Mouse (Mus musculus) limb, embryonic 12.5 days (tissue): ENCODE results near the gene Kdm1b. TPM values are rescaled to one million over a fixed set of nuclear protein-coding genes. Genes with fewer than 3 reads are reported as not detected.

Experiments
- ATAC-seq: fragments of 200-750 bp; cut with Nextera tagmentation; 2 replicates; pipeline ENCODE4 v1.8.0; 2017; ENCODE audit warnings: low read depth, moderate TSS enrichment; ENCODE audit not compliant: insufficient number of reproducible peaks, insufficient read depth, low FRiP score, low TSS enrichment
- H3K27ac ChIP-seq: fragments of 300-500 bp; sonication (generic); 2 replicates; pipeline ENCODE4 v1.5.1; 2016; ENCODE audit warnings: mild to moderate bottlenecking, moderate library complexity
- H3K27me3 ChIP-seq: fragments of 300-500 bp; sonication (generic); 2 replicates; pipeline ENCODE4 v1.6.1; 2016; ENCODE audit warnings: mild to moderate bottlenecking, moderate library complexity
- H3K36me3 ChIP-seq: fragments of 300-500 bp; sonication (generic); 2 replicates; pipeline ENCODE4 v1.6.1; 2016; ENCODE audit warnings: mild to moderate bottlenecking, moderate library complexity
- H3K4me1 ChIP-seq: fragments of 300-500 bp; sonication (generic); replicated peaks from 2 replicates; pipeline ENCODE4 v1.6.1; 2016
- H3K4me2 ChIP-seq: fragments of 300-500 bp; sonication (generic); 2 replicates; pipeline ENCODE4 v1.6.1; 2016; ENCODE audit warnings: mild to moderate bottlenecking, moderate library complexity
- H3K4me3 ChIP-seq: fragments of 300-500 bp; sonication (generic); replicated peaks from 2 replicates; pipeline ENCODE4 v1.5.1; 2016; ENCODE audit warnings: mild to moderate bottlenecking
- H3K9ac ChIP-seq: fragments of 300-500 bp; sonication (generic); replicated peaks from 2 replicates; pipeline ENCODE4 v1.6.1; 2016; ENCODE audit warnings: mild to moderate bottlenecking, moderate library complexity
- H3K9me3 ChIP-seq: fragments of 300-500 bp; sonication (generic); 2 replicates; pipeline ENCODE4 v1.6.1; 2016; ENCODE audit warnings: mild to moderate bottlenecking, moderate library complexity
- WGBS: fragments of 180-500 bp; shearing (Covaris S2); methylation state at CpG from one replicate; pipeline ENCODE4 v1.1.7; 2016; 5-methylcytosine and 5-hydroxymethylcytosine counted together
- polyA plus RNA-seq: library from polyadenylated mRNA; unstranded; fragments of >200 nt; fragmentation: Nextera tagmentation; extraction: Ambion mirVana; gene quantifications from 2 replicates; pipeline ENCODE4 v1.2.1, GENCODE M21; 2016

The Kdm1b gene
- polyA plus RNA-seq, 1 experiment from 2014 or later, result 12.9 TPM

DNA sequence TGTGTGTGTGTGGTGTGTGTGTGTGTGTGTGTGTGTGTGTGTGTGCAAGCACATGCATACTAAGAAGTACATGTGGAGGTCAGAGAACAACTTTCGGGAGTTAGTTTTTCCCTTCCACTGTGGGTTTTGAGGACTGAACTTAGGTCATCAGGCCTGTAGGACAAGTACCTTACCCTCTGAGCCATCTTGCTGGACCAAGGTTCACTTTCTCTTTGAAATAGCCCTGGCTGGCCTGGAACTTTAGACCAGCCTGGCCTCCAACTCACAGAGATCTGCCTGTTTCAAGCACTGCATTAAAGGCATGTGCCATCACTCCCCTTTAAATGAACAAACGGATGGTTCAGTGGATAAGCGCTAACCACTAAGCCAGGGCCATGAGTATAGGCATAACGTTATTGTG lies 9.7 kb upstream of the Kdm1b start:
- Histone ChIP-seq H3K27me3 (no peaks in the 10 kb centered on the region), H3K9ac (no peak overlapping the region), H3K4me2 (no peak overlapping the region), H3K9me3 (no peaks in the 10 kb centered on the region), H3K36me3 (no peaks in the 10 kb centered on the region), H3K4me1 (no peaks in the 10 kb centered on the region), H3K4me3 (no peak overlapping the region), H3K27ac (no peak overlapping the region)
- 88% methylated on average over 4 of the region's 4 CpGs for WGBS
- ATAC-seq, result no peak

GRCm38 (mm10) chr13:47037946-47038345 lies 5.4 kb upstream of the Kdm1b start:
- H3K36me3 ChIP-seq, result no peaks in the 10 kb centered on the region
- no peaks in the 10 kb centered on the region for H3K9me3 ChIP-seq
- H3K4me3 ChIP-seq, result no peak overlapping the region
- no peak overlapping the region for H3K9ac ChIP-seq
- WGBS, result 88% methylated on average over 6 of the region's 6 CpGs
- no peaks in the 10 kb centered on the region for H3K4me1 ChIP-seq
- no peak overlapping the region for H3K27ac ChIP-seq
- no peak overlapping the region for H3K4me2 ChIP-seq
- ATAC-seq, result no peak
- no peaks in the 10 kb centered on the region for H3K27me3 ChIP-seq

DNA sequence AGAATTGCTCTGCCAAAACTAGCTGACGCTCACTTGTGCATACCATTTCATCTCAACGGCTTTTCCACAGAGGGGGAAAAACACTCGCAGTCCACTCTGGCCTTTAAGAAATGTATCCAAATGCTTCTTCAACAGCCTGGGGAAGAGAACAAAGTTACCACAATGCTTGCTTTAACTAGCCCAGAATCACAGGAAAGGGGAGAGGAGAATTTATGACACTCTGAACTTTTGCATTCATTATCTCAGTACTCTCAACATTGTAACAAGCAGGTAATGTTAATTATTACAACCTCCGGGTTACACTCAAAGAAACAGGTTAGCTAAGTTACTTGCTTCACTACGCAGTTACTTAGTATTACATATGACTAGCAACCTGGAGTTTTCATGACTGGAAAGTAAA lies 3.2 kb upstream of the Kdm1b start:
- H3K4me1 ChIP-seq, result peaks cover 8% of the 10 kb centered on the region
- H3K4me3 ChIP-seq, result no peak overlapping the region
- 92% methylated on average over 5 of the region's 5 CpGs for WGBS
- no peak overlapping the region for H3K27ac ChIP-seq
- H3K27me3 ChIP-seq, result no peaks in the 10 kb centered on the region; the same call in 1 of the 2 replicates
- H3K4me2 ChIP-seq, result no peak overlapping the region
- H3K36me3 ChIP-seq, result no peaks in the 10 kb centered on the region
- no peaks in the 10 kb centered on the region for H3K9me3 ChIP-seq
- no peak overlapping the region for H3K9ac ChIP-seq
- no peak for ATAC-seq

DNA sequence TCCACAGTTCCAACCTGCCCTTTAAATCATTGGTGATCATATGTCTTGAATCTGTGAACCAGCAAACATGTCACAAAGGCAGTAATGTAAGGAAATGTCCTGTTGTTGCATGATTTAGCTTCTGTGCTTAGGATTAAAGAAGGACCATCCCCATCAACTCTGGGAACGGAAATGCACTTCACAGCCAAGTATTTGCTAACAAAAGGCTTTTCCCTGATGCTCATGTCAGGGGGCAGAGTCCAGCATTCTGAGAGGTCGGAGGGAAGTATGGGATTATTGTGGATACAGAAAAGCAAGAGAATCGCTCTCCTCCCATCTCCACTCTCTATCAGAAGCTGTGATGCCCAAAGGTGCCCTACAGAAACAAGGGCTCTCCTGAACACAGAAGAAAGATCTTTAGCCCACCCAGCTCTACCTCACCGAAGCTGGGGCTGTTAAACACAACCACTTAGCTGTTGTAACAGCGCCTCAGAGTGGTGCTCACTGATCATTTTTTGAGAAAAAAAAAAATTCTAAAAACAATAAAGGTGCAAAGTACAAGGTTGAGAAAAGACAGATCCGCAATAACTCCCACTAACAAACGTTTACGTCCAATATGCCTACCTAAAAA lies 1.2 kb upstream of the Kdm1b start:
- Histone ChIP-seq H3K27ac (no peak overlapping the region), H3K9me3 (no peaks in the 10 kb centered on the region), H3K4me3 (no peak overlapping the region), H3K4me1 (peaks cover 8% of the 10 kb centered on the region), H3K36me3 (no peaks in the 10 kb centered on the region), H3K9ac (no peak overlapping the region), H3K27me3 (no peaks in the 10 kb centered on the region; the same call in 1 of the 2 replicates), H3K4me2 (peak overlapping the region; percentile 99; the same call in 1 of the 2 replicates)
- ATAC-seq, result no peak
- WGBS, result 56% methylated on average over 8 of the region's 8 CpGs

DNA sequence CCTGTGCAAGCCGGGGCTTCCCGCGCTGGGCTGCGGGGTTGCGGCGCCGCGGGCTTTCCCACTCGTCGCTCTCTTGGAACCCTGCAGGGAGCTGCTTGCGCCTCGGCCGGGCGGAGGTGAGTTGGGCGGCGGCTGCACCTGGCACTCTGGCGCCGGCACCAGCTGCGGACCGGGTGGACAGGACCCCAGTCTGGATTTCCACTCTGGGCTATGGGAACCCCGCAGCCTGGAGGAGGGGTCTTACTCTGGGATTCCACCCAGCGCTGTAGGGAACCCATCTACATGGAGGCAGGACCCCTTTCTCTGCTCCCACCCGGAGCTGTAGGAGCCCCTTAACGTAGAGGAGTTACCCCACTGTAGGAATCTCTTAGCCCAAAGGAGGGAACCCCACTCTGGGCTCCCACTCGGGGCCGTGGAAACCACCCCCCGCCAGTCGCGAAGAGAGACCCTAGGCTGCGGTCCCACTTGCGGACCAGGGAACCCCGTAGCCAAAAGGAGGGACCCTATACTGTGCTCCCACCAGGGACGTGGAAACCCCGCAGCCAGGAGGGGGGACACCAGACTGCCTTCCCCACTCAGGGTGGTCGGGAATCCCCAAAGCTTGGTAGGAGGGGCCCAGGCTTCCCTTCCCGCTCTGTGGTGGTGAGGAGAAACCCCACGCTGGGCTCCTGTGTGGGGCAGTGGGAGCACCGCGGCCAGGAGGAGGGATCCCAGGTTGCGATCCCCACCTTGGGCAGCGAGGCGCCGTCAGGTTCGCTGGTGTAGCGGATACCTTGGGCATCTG lies 726 bp downstream of the Kdm1b start:
- Histone ChIP-seq H3K27ac (peak overlapping the region; percentile 75; the same call in 1 of the 2 replicates), H3K4me2 (peak overlapping the region; percentile 99), H3K27me3 (no peaks in the 10 kb centered on the region; the same call in 1 of the 2 replicates), H3K9me3 (no peaks in the 10 kb centered on the region), H3K4me3 (peak overlapping the region; percentile 83), H3K9ac (peak overlapping the region; percentile 80), H3K36me3 (peaks cover 7% of the 10 kb centered on the region), H3K4me1 (peaks cover 8% of the 10 kb centered on the region)
- no peak for ATAC-seq
- WGBS, result 2% methylated on average over 45 of the region's 45 CpGs

DNA sequence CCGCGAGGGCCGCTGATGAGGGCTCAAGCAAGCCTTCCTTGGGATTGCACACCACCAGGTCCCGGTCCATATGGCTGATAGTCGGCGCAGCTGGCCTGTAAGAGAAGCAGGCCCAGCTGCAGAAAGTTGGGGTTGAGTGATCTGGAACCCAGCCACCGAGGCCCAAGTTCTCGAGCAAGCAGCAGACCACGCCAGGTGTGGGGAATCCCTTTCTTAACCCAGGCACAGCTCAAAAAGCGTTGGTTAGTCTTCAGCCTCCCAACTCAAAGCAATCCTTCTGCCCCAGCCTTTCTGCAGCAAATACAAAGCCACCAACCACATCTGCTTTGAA lies 1.3 kb downstream of the Kdm1b start, which contains the start of gene Tpmt:
Tpmt (minus strand) TSS at position 121 of the 331 bp plus-strand sequence.
- WGBS, result 18% methylated on average over 10 of the region's 10 CpGs
- peak within 1 kb of the TSS; percentile 75 for H3K27ac ChIP-seq
- H3K27me3 ChIP-seq, result no peaks in the 10 kb centered on the region; the same call in 1 of the 2 replicates
- H3K9me3 ChIP-seq, result no peaks in the 10 kb centered on the region
- H3K4me1 ChIP-seq, result peaks cover 8% of the 10 kb centered on the region
- ATAC-seq, result no peak
- peak within 1 kb of the TSS; percentile 80 for H3K9ac ChIP-seq
- H3K4me3 ChIP-seq, result peak within 1 kb of the TSS; percentile 83
- H3K36me3 ChIP-seq, result peaks cover 12% of the 10 kb centered on the region
- H3K4me2 ChIP-seq, result peak within 1 kb of the TSS; percentile 99

DNA sequence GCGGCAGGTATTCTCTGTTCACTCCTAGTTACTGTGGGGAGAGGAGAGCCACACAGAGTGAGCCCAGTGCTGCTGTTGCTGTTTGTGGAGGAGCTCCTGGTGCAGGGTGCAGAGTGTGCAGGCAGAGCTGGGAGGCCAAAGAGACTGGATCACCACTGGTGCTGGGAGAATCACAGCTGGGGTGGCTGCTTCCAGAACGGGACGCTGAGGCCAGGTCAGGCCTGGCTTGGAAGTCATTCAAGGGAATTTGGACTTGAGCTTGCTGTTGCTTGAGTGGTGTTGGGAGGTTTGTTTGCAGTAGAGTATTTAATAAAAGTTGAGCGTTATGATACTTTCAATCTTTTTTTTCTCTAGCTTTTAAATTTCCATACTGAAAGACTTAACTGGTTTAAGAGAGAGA lies 4.7 kb downstream of the Kdm1b start:
- H3K27ac ChIP-seq, result no peak overlapping the region
- H3K4me3 ChIP-seq, result no peak overlapping the region
- H3K27me3 ChIP-seq, result no peaks in the 10 kb centered on the region; the same call in 1 of the 2 replicates
- no peak for ATAC-seq
- H3K4me1 ChIP-seq, result peaks cover 8% of the 10 kb centered on the region
- 90% methylated on average over 4 of the region's 4 CpGs for WGBS
- no peaks in the 10 kb centered on the region for H3K9me3 ChIP-seq
- no peak overlapping the region for H3K4me2 ChIP-seq
- H3K9ac ChIP-seq, result no peak overlapping the region
- peaks cover 38% of the 10 kb centered on the region for H3K36me3 ChIP-seq

GRCm38 (mm10) chr13:47050009-47050408 lies 6.7 kb downstream of the Kdm1b start:
- Histone ChIP-seq H3K4me2 (no peak overlapping the region), H3K4me1 (no peaks in the 10 kb centered on the region), H3K9me3 (no peaks in the 10 kb centered on the region), H3K27ac (no peak overlapping the region), H3K27me3 (no peaks in the 10 kb centered on the region), H3K9ac (no peak overlapping the region), H3K36me3 (peaks cover 48% of the 10 kb centered on the region), H3K4me3 (no peak overlapping the region)
- 86% methylated on average over 4 of the region's 4 CpGs for WGBS
- ATAC-seq, result no peak

- H3K9ac ChIP-seq, result no peak overlapping the region
- no peak overlapping the region for H3K4me3 ChIP-seq
- H3K27ac ChIP-seq, result no peak overlapping the region
- no peak for ATAC-seq
- peaks cover 61% of the 10 kb centered on the region for H3K36me3 ChIP-seq
- no peaks in the 10 kb centered on the region for H3K4me1 ChIP-seq
- H3K27me3 ChIP-seq, result no peaks in the 10 kb centered on the region
- H3K4me2 ChIP-seq, result no peak overlapping the region
- H3K9me3 ChIP-seq, result no peaks in the 10 kb centered on the region
- WGBS, result 90% methylated on average over 10 of the region's 10 CpGs
Observed at GRCm38 (mm10) chr13:47053971-47054370, 10.7 kb downstream of the Kdm1b start.

GRCm38 (mm10) chr13:47056126-47056525 lies 12.8 kb downstream of the Kdm1b start:
- no peak for ATAC-seq
- no peaks in the 10 kb centered on the region for H3K27me3 ChIP-seq
- no peak overlapping the region for H3K4me2 ChIP-seq
- WGBS, result 93% methylated on average over 11 of the region's 11 CpGs
- H3K4me1 ChIP-seq, result no peaks in the 10 kb centered on the region
- peaks cover 60% of the 10 kb centered on the region for H3K36me3 ChIP-seq
- no peak overlapping the region for H3K4me3 ChIP-seq
- H3K9me3 ChIP-seq, result no peaks in the 10 kb centered on the region
- no peak overlapping the region for H3K9ac ChIP-seq
- no peak overlapping the region for H3K27ac ChIP-seq

- no peaks in the 10 kb centered on the region for H3K4me1 ChIP-seq
- H3K27me3 ChIP-seq, result no peaks in the 10 kb centered on the region
- H3K36me3 ChIP-seq, result peaks cover 58% of the 10 kb centered on the region
- no peak overlapping the region for H3K4me3 ChIP-seq
- H3K9me3 ChIP-seq, result no peaks in the 10 kb centered on the region
- no peak for ATAC-seq
- no peak overlapping the region for H3K4me2 ChIP-seq
- 96% methylated on average over 5 of the region's 5 CpGs for whole genome bisulfite sequencing
- no peak overlapping the region for H3K27ac ChIP-seq
- no peak overlapping the region for H3K9ac ChIP-seq
Observed at GRCm38 (mm10) chr13:47056781-47057180, 13.5 kb downstream of the Kdm1b start.
